Mouse (Mus musculus): ENCODE results near the gene Ccsap. TPM values are rescaled to one million over a fixed set of nuclear protein-coding genes. Genes with fewer than 3 reads are reported as not detected.

The Ccsap gene
- polyA plus RNA-seq, 1 experiment from 2014 or later: 6.9 TPM

Other genes with a start within 250 kb of the Ccsap start
- 8.9 and 11.2 TPM in 2 replicates for gene Rhou, start 206.3 kb downstream of the Ccsap start, polyA plus RNA-seq (2014; fragmentation: Nextera tagmentation; extraction: Ambion mirVana)
- gene Rab4a, start 54.2 kb downstream of the Ccsap start, polyA plus RNA-seq (2014; fragmentation: Nextera tagmentation; extraction: Ambion mirVana): 56.7 and 57.3 TPM in 2 replicates
- gene Acta1, start 34.5 kb upstream of the Ccsap start, polyA plus RNA-seq (2014; fragmentation: Nextera tagmentation; extraction: Ambion mirVana): 4.9 and 10.2 TPM in 2 replicates
- gene Nup133, start 89.1 kb upstream of the Ccsap start, polyA plus RNA-seq (2014; fragmentation: Nextera tagmentation; extraction: Ambion mirVana): 55.2 and 63.0 TPM in 2 replicates
- gene Abcb10, start 122.9 kb upstream of the Ccsap start, polyA plus RNA-seq (2014; fragmentation: Nextera tagmentation; extraction: Ambion mirVana): 18.8 TPM in 2 replicates
- gene Taf5l, start 161.2 kb upstream of the Ccsap start, polyA plus RNA-seq (2014; fragmentation: Nextera tagmentation; extraction: Ambion mirVana): 45.1 TPM in 2 replicates
- gene Urb2, start 161.3 kb upstream of the Ccsap start, polyA plus RNA-seq (2014; fragmentation: Nextera tagmentation; extraction: Ambion mirVana): 6.7 and 7.2 TPM in 2 replicates